Mouse (Mus musculus): ENCODE results near the gene Hbs1l. TPM values are rescaled to one million over a fixed set of nuclear protein-coding genes. Genes with fewer than 3 reads are reported as not detected.

Gene Hbs1l
- 83.7 and 86.6 TPM in 2 replicates for total RNA-seq (2017)

DNA sequence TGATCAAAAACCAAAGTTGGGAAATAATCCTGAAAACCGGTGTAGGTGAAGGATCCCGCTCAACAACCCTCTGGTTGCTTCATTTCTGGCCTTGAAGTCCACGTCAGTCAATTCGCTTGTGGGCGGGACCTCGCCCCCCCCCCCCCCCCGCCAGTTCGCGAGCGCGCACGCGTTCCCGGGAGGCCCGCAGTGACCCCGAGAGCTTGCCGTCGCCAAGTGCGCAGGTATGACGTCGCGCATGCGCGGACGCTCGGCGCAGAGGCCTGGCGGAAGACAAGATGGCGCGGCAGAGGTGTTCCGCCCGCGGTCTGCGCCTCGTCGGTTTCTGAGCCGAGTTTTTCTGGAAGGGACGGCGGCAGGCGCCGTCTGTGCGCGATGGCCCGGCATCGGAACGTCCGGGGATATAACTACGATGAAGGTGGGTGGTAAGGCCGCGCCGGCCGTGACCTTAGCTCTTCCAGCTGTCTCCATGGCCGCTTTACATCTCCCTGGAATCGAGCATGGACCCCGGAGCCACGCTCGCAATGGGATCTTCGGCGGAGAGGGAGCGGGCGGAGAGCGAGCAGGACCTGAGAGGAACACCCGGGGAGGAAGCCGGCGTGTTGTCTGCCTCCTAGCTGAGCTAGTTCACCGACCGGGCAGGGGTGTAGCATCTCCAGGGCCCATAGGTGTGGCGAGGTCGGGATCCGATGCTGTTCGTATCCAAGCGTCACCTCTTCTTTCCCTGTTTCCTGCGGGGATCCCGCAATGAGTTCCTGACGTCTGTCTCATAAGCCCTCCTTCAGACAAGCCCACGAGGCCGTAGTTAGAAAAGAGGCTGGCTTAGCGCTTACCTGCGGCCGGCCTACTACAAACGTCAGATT, at the start of gene Hbs1l:
Gene Hbs1l (plus strand): TSS at position 221 of the 863 bp plus-strand sequence.
- ATAC-seq (ENCODE audit: extremely low read depth, insufficient number of reproducible peaks, low FRiP score, poor library complexity, severe bottlenecking), result peak; percentile 92

DNA sequence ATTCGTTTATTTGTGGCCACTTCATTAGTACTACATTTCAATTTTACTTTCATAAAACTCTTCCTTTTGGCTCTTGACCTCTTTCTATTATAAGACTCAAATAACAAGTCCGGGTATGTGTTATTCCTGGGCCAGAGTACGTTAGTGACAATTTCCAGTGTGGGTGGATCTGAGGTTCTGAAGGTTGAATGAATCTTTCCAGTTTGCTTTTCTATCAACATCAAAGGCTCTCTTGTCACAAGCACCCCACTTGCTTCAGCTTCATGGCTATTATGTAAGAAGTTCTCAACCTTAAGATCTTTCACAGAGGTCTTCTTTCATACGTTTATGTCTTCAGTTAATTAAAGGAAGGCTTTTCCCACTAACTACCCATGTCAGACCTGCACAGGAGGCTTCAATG, 47.2 kb upstream of the Hbs1l start:
- no peak for ATAC-seq (ENCODE audit: extremely low read depth, insufficient number of reproducible peaks, low FRiP score, poor library complexity, severe bottlenecking)

DNA sequence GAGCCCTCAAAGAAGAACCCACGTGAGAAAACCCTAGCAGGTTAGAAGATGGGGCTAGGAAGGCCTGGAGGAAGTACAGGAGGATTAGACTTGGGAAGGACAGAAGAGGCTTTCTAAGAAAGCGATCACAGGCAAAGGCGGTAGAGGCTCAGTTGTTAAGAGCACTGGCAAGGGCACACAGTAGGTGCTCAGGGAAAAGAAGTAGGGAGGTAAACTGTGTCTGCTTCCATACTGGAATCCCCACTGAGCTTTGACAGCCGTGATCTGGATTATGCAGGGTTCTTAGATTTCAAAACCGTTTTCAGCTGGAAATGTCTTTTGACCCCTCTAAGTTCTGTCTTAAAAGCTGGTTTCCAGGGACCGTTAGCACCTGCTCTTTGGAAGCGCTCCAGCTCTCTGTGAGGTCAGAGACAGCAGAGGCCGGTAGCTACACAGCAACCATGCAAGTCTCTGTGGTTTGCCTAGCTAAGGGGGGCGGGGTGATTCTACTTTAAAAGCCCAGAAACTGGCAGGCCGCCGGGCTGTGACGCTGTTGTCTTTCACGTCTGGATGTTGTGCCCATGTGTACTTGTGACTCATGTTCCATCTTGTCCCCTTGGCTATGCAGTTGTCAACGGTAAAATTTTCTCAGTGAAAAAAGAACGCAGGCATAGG, 43.8 kb upstream of the Hbs1l start:
- peak; percentile 58 for ATAC-seq (ENCODE audit: extremely low read depth, insufficient number of reproducible peaks, low FRiP score, poor library complexity, severe bottlenecking)

GRCm38 (mm10) chr10:21252800-21253199, 43.0 kb upstream of the Hbs1l start:
- ATAC-seq (ENCODE audit: extremely low read depth, insufficient number of reproducible peaks, low FRiP score, poor library complexity, severe bottlenecking), result no peak

DNA sequence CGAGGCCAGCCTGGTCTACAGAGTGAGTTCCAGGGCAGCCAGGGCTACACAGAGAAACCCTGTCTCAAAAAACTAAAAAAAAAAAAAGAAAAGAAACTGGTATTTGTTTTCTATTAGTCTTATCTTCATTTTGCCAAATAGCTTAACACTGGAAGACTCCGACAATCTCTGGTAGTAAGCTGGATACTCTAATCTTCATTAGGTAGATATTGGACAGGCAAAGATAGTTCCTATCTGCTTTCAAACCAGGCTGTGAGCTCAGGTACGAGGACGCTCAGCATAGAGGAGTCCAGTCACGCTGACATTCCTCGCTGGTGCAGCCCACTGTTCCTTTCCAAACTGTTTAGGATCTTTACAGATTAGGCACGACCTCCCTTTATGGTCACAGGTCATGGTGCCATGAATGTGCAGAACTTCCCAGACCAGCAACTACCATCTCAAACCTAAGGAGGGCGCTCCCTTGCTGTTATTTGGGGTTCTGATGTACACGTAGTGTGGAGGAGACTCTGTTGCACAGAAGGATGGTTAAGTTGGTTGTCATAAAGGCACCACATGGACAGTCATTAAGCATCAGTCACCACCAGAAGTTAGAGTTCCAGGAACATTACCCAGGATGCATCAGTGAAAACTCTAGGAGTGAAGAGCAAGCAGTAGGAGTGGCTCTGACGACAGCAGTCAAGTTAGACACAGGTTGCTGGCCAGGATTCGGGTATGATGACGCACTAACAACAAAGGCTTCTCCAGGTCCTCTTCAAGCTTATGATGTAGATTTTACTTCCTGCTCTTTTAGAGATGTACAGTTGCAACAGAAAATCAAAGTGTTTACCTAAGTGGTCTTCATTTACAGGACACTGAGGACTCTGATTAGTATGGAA, 41.3 kb upstream of the Hbs1l start:
- ATAC-seq (ENCODE audit: extremely low read depth, insufficient number of reproducible peaks, low FRiP score, poor library complexity, severe bottlenecking), result no peak

GRCm38 (mm10) chr10:21257244-21257643, 38.5 kb upstream of the Hbs1l start:
- ATAC-seq (ENCODE audit: extremely low read depth, insufficient number of reproducible peaks, low FRiP score, poor library complexity, severe bottlenecking), result no peak

DNA sequence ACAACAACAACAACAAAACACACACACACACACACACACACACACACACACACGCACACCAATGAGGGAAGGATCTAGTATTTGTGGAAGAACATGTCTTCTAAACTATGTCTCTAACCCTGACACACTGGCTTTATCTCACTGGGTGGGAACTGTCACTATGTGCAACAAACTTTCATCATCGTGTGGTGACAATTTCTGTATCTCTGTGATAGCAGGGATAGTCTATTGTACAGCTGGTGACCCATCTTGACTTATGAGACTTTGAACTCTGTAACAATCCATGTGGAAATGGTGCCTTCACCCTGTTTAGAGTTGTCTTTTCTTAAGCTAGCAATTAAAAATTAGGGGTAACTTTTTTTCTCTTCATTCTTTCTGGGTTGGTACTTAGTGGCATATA, 36.1 kb upstream of the Hbs1l start:
- no peak for ATAC-seq (ENCODE audit: extremely low read depth, insufficient number of reproducible peaks, low FRiP score, poor library complexity, severe bottlenecking)

DNA sequence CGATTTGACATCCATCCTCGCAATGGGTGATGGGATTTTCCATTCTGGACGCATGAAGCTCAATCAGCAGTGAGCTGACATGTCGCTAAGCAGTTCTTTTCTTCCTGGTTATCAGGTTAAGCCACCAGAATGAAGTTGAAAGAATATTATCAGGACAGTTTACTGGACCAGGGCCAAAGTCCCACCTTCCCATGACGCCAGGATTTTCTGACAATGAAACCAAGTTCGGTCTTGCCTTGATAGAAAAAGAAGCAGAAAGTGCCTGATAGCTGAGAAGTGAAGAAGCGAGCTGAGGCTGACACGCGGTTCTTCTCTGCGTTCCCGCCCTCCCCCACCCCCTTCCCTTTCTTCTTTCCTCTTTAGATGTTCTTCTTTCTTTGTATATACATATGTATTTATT, 30.6 kb upstream of the Hbs1l start:
- no peak for ATAC-seq (ENCODE audit: extremely low read depth, insufficient number of reproducible peaks, low FRiP score, poor library complexity, severe bottlenecking)

- ATAC-seq (ENCODE audit: extremely low read depth, insufficient number of reproducible peaks, low FRiP score, poor library complexity, severe bottlenecking), result no peak
These were observed 28.3 kb upstream of the Hbs1l start for GRCm38 (mm10) chr10:21267452-21267851.

DNA sequence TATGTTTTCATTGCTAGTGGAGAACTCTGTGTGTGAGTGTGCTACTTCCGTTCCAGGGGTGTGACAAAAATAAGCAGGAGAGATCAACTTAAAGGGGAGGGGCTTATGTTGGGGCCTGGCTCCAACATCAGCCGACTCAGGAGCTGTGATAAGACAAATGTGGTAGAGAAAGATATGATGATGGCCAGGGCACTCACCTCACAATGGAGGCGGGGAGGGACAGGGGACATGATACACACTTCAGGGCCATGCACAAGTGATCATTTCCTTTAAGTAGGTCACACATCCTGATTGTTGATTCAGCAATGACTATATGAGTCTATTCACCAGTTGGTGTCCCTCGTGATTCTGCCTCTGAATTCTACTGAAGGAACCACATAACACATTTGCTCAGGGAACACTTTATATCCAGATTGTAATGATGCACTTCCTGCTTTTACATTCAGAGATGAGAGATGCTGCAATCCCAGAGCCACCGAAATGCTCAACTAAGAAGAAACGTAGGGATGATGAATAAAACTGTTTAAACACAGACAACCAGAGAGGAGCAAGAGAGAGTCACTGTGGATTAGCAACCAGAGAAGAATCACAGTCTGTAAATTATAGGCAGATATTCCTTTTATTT, 26.9 kb upstream of the Hbs1l start:
- 0 out of 2 replicates have a peak, but pooled peaks have one; percentile 16 for ATAC-seq (ENCODE audit: extremely low read depth, insufficient number of reproducible peaks, low FRiP score, poor library complexity, severe bottlenecking)

DNA sequence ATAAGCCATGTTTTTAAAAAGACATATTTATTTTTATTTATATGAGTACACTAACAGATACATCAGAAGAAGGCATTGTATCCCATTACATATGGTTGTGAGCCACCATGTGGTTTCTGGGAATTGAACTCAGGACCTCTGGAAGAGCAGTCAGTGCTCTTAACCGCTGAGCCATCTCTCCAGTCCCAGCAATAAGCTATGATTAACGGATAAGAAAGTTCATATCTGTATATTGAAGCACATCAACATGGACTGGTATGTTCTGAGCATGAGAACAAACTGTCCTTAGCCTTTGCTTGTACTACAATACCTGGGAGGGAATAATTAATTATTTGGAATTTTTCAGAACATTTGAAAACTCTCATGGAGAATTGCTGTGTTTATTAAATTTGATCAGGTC, 25.9 kb upstream of the Hbs1l start:
- no peak for ATAC-seq (ENCODE audit: extremely low read depth, insufficient number of reproducible peaks, low FRiP score, poor library complexity, severe bottlenecking)

DNA sequence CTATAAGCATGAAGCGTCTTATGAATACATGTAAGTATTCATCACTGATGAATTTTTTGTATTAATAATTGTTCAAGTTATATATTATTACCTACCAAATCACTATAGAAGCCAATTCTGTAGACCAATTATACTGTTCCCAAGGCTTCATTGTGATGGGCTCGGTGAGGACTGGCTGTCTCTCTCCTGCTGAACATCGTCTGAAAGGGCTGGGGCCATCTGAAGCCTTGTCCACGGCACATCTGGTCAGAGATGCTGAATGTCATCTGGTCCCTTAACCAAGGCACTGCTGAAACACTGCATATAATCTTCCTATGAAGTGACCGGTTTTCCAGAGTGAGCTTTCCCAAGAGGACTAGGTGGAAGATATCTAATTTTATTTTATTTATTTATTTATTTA, 24.9 kb upstream of the Hbs1l start:
- no peak for ATAC-seq (ENCODE audit: extremely low read depth, insufficient number of reproducible peaks, low FRiP score, poor library complexity, severe bottlenecking)

GRCm38 (mm10) chr10:21271310-21271709, 24.5 kb upstream of the Hbs1l start:
- no peak for ATAC-seq (ENCODE audit: extremely low read depth, insufficient number of reproducible peaks, low FRiP score, poor library complexity, severe bottlenecking)

- no peak for ATAC-seq (ENCODE audit: extremely low read depth, insufficient number of reproducible peaks, low FRiP score, poor library complexity, severe bottlenecking)
These were observed 24.0 kb upstream of the Hbs1l start for GRCm38 (mm10) chr10:21271785-21272184.

GRCm38 (mm10) chr10:21287243-21288127, 8.3 kb upstream of the Hbs1l start:
- no peak for ATAC-seq (ENCODE audit: extremely low read depth, insufficient number of reproducible peaks, low FRiP score, poor library complexity, severe bottlenecking)

- no peak for ATAC-seq (ENCODE audit: extremely low read depth, insufficient number of reproducible peaks, low FRiP score, poor library complexity, severe bottlenecking)
These were observed 4.6 kb upstream of the Hbs1l start for GRCm38 (mm10) chr10:21291228-21291627.

- no peak for ATAC-seq (ENCODE audit: extremely low read depth, insufficient number of reproducible peaks, low FRiP score, poor library complexity, severe bottlenecking)
These were observed 1.6 kb upstream of the Hbs1l start for GRCm38 (mm10) chr10:21294217-21294616.

GRCm38 (mm10) chr10:21295397-21295758, 401 bp upstream of the Hbs1l start:
- no peak for ATAC-seq (ENCODE audit: extremely low read depth, insufficient number of reproducible peaks, low FRiP score, poor library complexity, severe bottlenecking)

Measured in neutrophil, adult 5-6 weeks (primary cell).